Mouse (Mus musculus) neutrophil, adult 59 days (primary cell): Measurements from ENCODE around the gene Prr27. TPM values are rescaled to one million over a fixed set of nuclear protein-coding genes. Genes with fewer than 3 reads are reported as not detected.

Experiments
- total RNA-seq, 2 experiments: library from RNA; stranded (reverse); gene quantifications; 1 replicate in 1 of 2; 2 replicates in 1 of 2; pipeline ENCODE4 v1.2.4; 2023

Gene Prr27
- total RNA-seq = not detected

GRCm38 (mm10) chr5:87825386-87825785 is at the start of gene Prr27:
Prr27 (plus strand) TSS chr5:87825686.

DNA sequence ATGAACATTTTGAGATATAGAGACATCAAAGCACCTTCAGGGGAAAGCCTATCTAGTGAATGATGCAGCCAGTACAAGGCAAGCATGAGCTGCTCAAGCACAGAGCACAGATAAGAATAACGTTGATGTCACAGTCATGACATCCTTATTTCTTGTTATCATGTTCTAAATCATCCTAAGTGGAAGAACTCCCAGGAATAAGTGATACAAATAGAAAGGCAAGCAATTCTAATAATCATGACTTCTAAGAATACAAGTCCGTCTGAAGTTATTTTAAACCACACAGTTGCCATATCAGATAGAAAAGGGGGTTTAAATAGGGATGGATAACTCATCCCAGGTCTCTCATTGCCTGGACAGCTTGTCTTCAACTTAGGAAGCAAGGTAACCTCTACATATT is 17.7 kb upstream of the Prr27 start, which contains the start of gene Csn1s2b:
TSS of gene Csn1s2b (plus strand) at position 301 of the 400 bp plus-strand sequence.

DNA sequence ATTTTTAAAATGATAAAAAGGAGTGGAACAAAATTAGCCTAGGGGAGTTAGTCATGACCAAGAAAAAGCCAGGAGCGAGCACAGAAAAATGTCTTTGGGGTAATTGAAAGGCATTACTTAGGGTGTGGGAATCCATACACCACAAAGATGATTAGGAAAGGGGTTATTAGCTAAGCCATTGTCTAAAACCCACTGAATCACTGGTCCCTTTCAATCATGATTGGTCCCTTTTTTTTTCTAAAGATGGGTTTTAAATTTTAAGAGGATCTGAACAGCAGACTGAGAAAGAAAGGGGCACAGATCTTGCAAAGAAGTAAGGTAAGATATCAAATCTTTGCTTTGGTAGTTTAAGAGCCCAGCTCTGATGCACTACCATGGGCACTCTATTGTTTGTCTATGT is 59.2 kb downstream of the Prr27 start, which contains the start of gene Odam:
TSS of gene Odam (plus strand) at position 301 of the 400 bp plus-strand sequence.

Other genes with a start within 250 kb of the Prr27 start
- gene Sult1e1, start 234.1 kb upstream of the Prr27 start, total RNA-seq = not detected
- not detected for gene Csn1s1, start 159.5 kb upstream of the Prr27 start, total RNA-seq
- gene Csn2, start 126.1 kb upstream of the Prr27 start, total RNA-seq = not detected
- not detected for gene Csn1s2a, start 51.1 kb upstream of the Prr27 start, total RNA-seq
- gene Csn1s2b, start 17.6 kb upstream of the Prr27 start, total RNA-seq = not detected
- not detected for gene Odam, start 59.3 kb downstream of the Prr27 start, total RNA-seq
- gene Csn3, start 99.9 kb downstream of the Prr27 start, total RNA-seq = not detected
- not detected for gene 2310003L06Rik, start 143.8 kb downstream of the Prr27 start, total RNA-seq
- not detected for gene Gm28434, start 143.8 kb downstream of the Prr27 start, total RNA-seq
- not detected for gene Cabs1, start 153.8 kb downstream of the Prr27 start, total RNA-seq
- gene Smr3a, start 176.9 kb downstream of the Prr27 start, total RNA-seq = not detected